Mouse (Mus musculus): ENCODE measurements around the gene Man2b1. TPM values are rescaled to one million over a fixed set of nuclear protein-coding genes. Genes with fewer than 3 reads are reported as not detected.

Man2b1 gene
- total and polyA plus RNA-seq, 3 experiments, result 10.8 to 24.7 TPM; not detected in 1

- no peaks in the 10 kb centered on the region for H3K9me3 ChIP-seq (replicated peaks; ENCODE audit: insufficient read depth, low read length)
- no peak overlapping the region for H3K4me3 ChIP-seq (ENCODE audit: control insufficient read depth in 1 of 2, insufficient read depth in 1 of 2, low read depth in 2 of 2, low read length in 2 of 2)
- no peaks in the 10 kb centered on the region for H3K27me3 ChIP-seq (ENCODE audit: control insufficient read depth in 1 of 2, insufficient read depth in 2 of 2, low read length in 2 of 2)
- no peaks in the 10 kb centered on the region for H3K36me3 ChIP-seq (ENCODE audit: control insufficient read depth in 1 of 2, insufficient read depth in 2 of 2, low read length in 2 of 2)
- no peak for TF ChIP-seq KAT2A (conservative IDR thresholded peaks at IDR 0.05; ENCODE audit: low read depth, low read length)
- TF ChIP-seq EP300 (IDR thresholded peaks at IDR 0.05; ENCODE audit: low read depth in 1 of 2, low read length in 2 of 2), result no peak
- no peak for TF ChIP-seq CHD1 (IDR thresholded peaks at IDR 0.05; ENCODE audit: low read depth, low read length)
- TF ChIP-seq SMC3 (IDR thresholded peaks at IDR 0.05; ENCODE audit: low read depth, low read length), result no peak
- TF ChIP-seq RAD21 (IDR thresholded peaks at IDR 0.05; ENCODE audit: low read depth, low read length), result no peak
- TF ChIP-seq UBTF (IDR thresholded peaks at IDR 0.05; ENCODE audit: borderline replicate concordance, insufficient read depth, low read depth, low read length), result no peak
- no peak for TF ChIP-seq BHLHE40 (IDR thresholded peaks at IDR 0.05; ENCODE audit: borderline replicate concordance, low read depth, low read length)
- no peak for TF ChIP-seq CHD2 (IDR thresholded peaks at IDR 0.05; ENCODE audit: low read length)
- no peak for TF ChIP-seq E2F4 (IDR thresholded peaks at IDR 0.05; ENCODE audit: borderline replicate concordance, low read depth, low read length)
- H3K79me2 ChIP-seq (ENCODE audit: control insufficient read depth, insufficient read depth, low read length, poor library complexity), result 0 out of 2 replicates have a peak, but pooled peaks cover 2% of the 10 kb centered on the region
- H3K4me1 ChIP-seq (ENCODE audit: control insufficient read depth in 1 of 2, insufficient read depth in 2 of 2, low read length in 2 of 2), result 0 out of 4 replicates have a peak, but pooled peaks cover 0 to 3% of the 10 kb centered on the region in 2 experiments
- no peak overlapping the region for H3K27ac ChIP-seq (ENCODE audit: control insufficient read depth, low read depth, low read length)
- no peak for DNase-seq (ENCODE audit: low read depth, low spot score)
- no peak overlapping the region for H3K9ac ChIP-seq (ENCODE audit: control insufficient read depth, low read depth, low read length, poor library complexity, severe bottlenecking)
These were observed 20.5 kb upstream of the Man2b1 start for GRCm38 (mm10) chr8:85062603-85063002.

- no peak overlapping the region for H3K27ac ChIP-seq (ENCODE audit: control insufficient read depth, low read depth, low read length)
- H3K4me1 ChIP-seq (ENCODE audit: control insufficient read depth in 1 of 2, insufficient read depth in 2 of 2, low read length in 2 of 2), result no peaks in the 10 kb centered on the region
- no peak for DNase-seq (ENCODE audit: low read depth, low spot score)
- H3K9ac ChIP-seq (ENCODE audit: control insufficient read depth, low read depth, low read length, poor library complexity, severe bottlenecking), result no peak overlapping the region
- no peaks in the 10 kb centered on the region for H3K9me3 ChIP-seq (replicated peaks; ENCODE audit: insufficient read depth, low read length)
- no peak for TF ChIP-seq USF2 (IDR thresholded peaks at IDR 0.05; ENCODE audit: borderline replicate concordance in 1 of 2, insufficient read depth in 1 of 2, low read depth in 1 of 2, low read length in 2 of 2)
- no peak for TF ChIP-seq CHD1 (IDR thresholded peaks at IDR 0.05; ENCODE audit: low read depth, low read length)
- TF ChIP-seq ETS1 (IDR thresholded peaks at IDR 0.05; ENCODE audit: low read depth, low read length), result no peak
- no peak for TF ChIP-seq NRF1 (IDR thresholded peaks at IDR 0.05; ENCODE audit: insufficient read depth, low read depth, low read length, poor library complexity, severe bottlenecking)
- TF ChIP-seq SMC3 (IDR thresholded peaks at IDR 0.05; ENCODE audit: low read depth, low read length), result no peak
- no peak for TF ChIP-seq KAT2A (conservative IDR thresholded peaks at IDR 0.05; ENCODE audit: low read depth, low read length)
- no peak for TF ChIP-seq ELF1 (IDR thresholded peaks at IDR 0.05; ENCODE audit: low read depth, low read length)
- no peak for TF ChIP-seq TCF12 (IDR thresholded peaks at IDR 0.05; ENCODE audit: low read depth, low read length)
- no peak for TF ChIP-seq CTCF (IDR thresholded peaks at IDR 0.05 in 2 of 3, conservative IDR thresholded peaks at IDR 0.05 in 1 of 3; ENCODE audit: control insufficient read depth in 1 of 3, insufficient read depth in 1 of 3, low read depth in 2 of 3, low read length in 3 of 3, poor library complexity in 1 of 3, severe bottlenecking in 1 of 3)
- no peak for TF ChIP-seq USF1 (IDR thresholded peaks at IDR 0.05; ENCODE audit: low read depth, low read length)
- TF ChIP-seq ZNF384 (IDR thresholded peaks at IDR 0.05; ENCODE audit: low read depth, low read length), result no peak
- TF ChIP-seq BHLHE40 (IDR thresholded peaks at IDR 0.05; ENCODE audit: borderline replicate concordance, low read depth, low read length), result no peak
- TF ChIP-seq CHD2 (IDR thresholded peaks at IDR 0.05; ENCODE audit: low read length), result no peak
- no peak for TF ChIP-seq UBTF (IDR thresholded peaks at IDR 0.05; ENCODE audit: borderline replicate concordance, insufficient read depth, low read depth, low read length)
- no peak for TF ChIP-seq MXI1 (IDR thresholded peaks at IDR 0.05; ENCODE audit: low read depth, low read length)
- no peak for TF ChIP-seq NELFE (IDR thresholded peaks at IDR 0.05; ENCODE audit: low read depth, low read length)
- no peaks in the 10 kb centered on the region; a peak in 1 of 4 replicates for H3K36me3 ChIP-seq (ENCODE audit: control insufficient read depth in 1 of 2, insufficient read depth in 2 of 2, low read length in 2 of 2)
- H3K4me3 ChIP-seq (ENCODE audit: control insufficient read depth in 1 of 2, insufficient read depth in 1 of 2, low read depth in 2 of 2, low read length in 2 of 2), result no peak overlapping the region
- H3K27me3 ChIP-seq (ENCODE audit: control insufficient read depth in 1 of 2, insufficient read depth in 2 of 2, low read length in 2 of 2), result no peaks in the 10 kb centered on the region
- H3K79me2 ChIP-seq (ENCODE audit: control insufficient read depth, insufficient read depth, low read length, poor library complexity), result 0 out of 2 replicates have a peak, but pooled peaks cover under 1% of the 10 kb centered on the region
These were observed 17.9 kb upstream of the Man2b1 start for GRCm38 (mm10) chr8:85065213-85065612.

Data from MEL (cell line).